Mouse (Mus musculus): ENCODE measurements around the gene Gm26566. TPM values are rescaled to one million over a fixed set of nuclear protein-coding genes. Genes with fewer than 3 reads are reported as not detected.

The Gm26566 gene
- polyA plus RNA-seq, 1 experiment from 2014 or later, result 0.64 TPM

DNA sequence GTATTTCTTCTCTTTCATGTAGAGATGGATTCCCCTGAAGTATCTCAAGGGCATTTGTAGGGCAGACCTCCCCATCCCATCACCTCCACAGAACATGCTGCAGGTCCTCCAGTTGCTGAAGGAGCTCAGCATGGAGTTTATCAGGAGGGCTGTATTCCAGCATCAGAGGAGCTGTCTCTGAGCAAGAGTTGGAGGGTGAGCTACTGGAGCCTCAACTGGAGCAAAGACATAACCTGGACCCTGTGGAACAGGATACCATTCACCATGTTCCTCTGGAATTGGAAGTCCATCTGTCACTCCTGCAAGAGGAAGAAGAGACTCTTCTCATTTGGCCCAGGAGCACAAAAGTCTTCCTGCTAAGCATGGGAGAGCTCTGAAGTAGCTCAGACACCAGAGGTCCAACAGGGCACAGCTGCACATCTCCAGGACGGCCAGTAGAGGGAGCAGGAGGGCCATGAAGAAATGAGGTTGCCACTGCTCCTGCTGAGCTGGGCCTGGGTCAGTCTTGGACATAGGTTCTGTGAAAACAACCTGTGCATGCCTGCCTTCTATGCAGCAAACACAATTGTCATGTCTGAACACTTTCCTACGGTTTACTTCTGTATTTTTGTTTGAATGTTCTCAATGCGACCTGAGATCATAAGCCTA lies 25.2 kb upstream of the Gm26566 start:
- Histone ChIP-seq H3K36me3 (ENCODE audit: control insufficient read depth, insufficient read depth, low read length) (no peaks in the 10 kb centered on the region), H3K4me2 (replicated peaks; ENCODE audit: low read depth, low read length) (no peak overlapping the region), H3K27ac (ENCODE audit: low read length) (no peak overlapping the region), H3K9me3 (ENCODE audit: control insufficient read depth, low read depth, low read length) (no peaks in the 10 kb centered on the region), H3K9ac (replicated peaks; ENCODE audit: low read depth, low read length) (no peak overlapping the region), H3K4me1 (ENCODE audit: control insufficient read depth, insufficient read depth, low read length) (no peaks in the 10 kb centered on the region), H3K27me3 (ENCODE audit: control insufficient read depth, insufficient read depth, low read length) (no peaks in the 10 kb centered on the region), H3K4me3 (ENCODE audit: low read depth, low read length) (no peak overlapping the region)
- WGBS, result 24% methylated on average over 3 of the region's 3 CpGs
- ATAC-seq (ENCODE audit: insufficient number of reproducible peaks, insufficient read depth, low FRiP score, low read depth), result peak; percentile 74; the same call in 1 of the 2 replicates

DNA sequence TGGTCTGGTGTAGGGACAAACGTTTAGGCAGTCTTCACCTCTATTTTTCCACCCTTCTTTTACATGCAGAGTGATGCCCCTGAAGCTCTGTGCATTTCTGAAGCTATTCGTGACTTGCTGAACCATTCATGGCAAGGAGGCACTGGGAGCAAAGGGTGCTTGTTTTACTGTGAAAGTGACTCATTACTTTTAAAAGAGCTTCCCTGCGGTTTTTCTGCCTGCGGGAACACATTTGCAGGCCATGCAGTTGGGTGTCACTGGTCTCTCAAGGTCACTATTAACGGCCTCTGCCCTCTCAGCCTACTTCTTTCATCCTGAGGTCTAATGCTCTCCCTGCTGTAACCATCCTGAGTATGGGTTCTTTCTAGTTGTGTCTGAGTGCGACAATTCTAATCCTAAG lies 24.5 kb upstream of the Gm26566 start:
- Histone ChIP-seq H3K9ac (replicated peaks; ENCODE audit: low read depth, low read length) (no peak overlapping the region), H3K36me3 (ENCODE audit: control insufficient read depth, insufficient read depth, low read length) (no peaks in the 10 kb centered on the region), H3K4me2 (replicated peaks; ENCODE audit: low read depth, low read length) (no peak overlapping the region), H3K27me3 (ENCODE audit: control insufficient read depth, insufficient read depth, low read length) (no peaks in the 10 kb centered on the region), H3K4me3 (ENCODE audit: low read depth, low read length) (no peak overlapping the region), H3K27ac (ENCODE audit: low read length) (no peak overlapping the region), H3K9me3 (ENCODE audit: control insufficient read depth, low read depth, low read length) (no peaks in the 10 kb centered on the region), H3K4me1 (ENCODE audit: control insufficient read depth, insufficient read depth, low read length) (no peaks in the 10 kb centered on the region)
- no peak for ATAC-seq (ENCODE audit: insufficient number of reproducible peaks, insufficient read depth, low FRiP score, low read depth)
- WGBS, result 62% methylated on average over 6 of the region's 6 CpGs

DNA sequence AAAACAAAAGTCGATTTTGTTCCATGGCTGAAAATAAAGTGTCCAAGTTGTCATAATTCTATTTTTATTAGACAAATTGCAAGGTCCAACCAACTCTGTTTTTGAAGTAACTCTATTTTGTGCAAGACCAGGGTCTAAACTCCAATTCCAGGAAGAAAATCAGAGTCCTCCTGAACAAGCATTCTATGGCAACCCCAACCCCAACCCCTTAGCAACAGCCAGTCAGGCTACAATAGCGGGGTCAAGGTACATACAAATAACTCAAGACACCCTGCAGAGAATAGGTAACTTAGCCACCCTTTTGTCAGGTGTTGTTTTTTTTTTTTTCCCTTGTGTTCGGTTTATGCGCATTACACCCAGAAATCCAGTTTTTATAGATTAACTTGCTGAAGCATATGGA lies 23.9 kb upstream of the Gm26566 start:
- Histone ChIP-seq H3K27ac (ENCODE audit: low read length) (no peak overlapping the region), H3K4me2 (replicated peaks; ENCODE audit: low read depth, low read length) (no peak overlapping the region), H3K27me3 (ENCODE audit: control insufficient read depth, insufficient read depth, low read length) (no peaks in the 10 kb centered on the region), H3K9ac (replicated peaks; ENCODE audit: low read depth, low read length) (no peak overlapping the region), H3K4me1 (ENCODE audit: control insufficient read depth, insufficient read depth, low read length) (no peaks in the 10 kb centered on the region), H3K4me3 (ENCODE audit: low read depth, low read length) (no peak overlapping the region), H3K9me3 (ENCODE audit: control insufficient read depth, low read depth, low read length) (no peaks in the 10 kb centered on the region), H3K36me3 (ENCODE audit: control insufficient read depth, insufficient read depth, low read length) (no peaks in the 10 kb centered on the region)
- 76% methylated on average over 4 of the region's 4 CpGs for WGBS
- no peak for ATAC-seq (ENCODE audit: insufficient number of reproducible peaks, insufficient read depth, low FRiP score, low read depth)

DNA sequence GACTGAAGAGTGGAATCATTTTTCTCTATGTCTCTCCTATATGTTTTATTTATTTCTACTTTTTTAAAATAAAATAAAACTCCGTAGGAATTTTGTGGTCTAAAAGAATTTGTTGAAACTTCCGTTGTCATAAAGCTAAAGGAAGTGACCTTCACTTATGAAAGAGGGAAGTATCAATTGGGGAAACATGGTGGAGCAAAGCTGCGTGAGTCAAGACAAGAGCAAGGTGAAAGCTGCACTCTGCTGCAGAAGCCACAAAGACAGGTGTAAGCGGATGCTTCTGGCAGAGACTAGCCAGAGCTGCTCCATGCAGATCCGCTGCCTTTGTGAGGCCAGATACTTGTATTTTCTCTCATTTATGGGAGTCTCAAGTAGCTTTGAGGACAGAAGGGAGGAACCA lies 22.8 kb upstream of the Gm26566 start:
- no peak overlapping the region for H3K9ac ChIP-seq (replicated peaks; ENCODE audit: low read depth, low read length)
- H3K36me3 ChIP-seq (ENCODE audit: control insufficient read depth, insufficient read depth, low read length), result no peaks in the 10 kb centered on the region
- H3K4me3 ChIP-seq (ENCODE audit: low read depth, low read length), result no peak overlapping the region
- ATAC-seq (ENCODE audit: insufficient number of reproducible peaks, insufficient read depth, low FRiP score, low read depth), result no peak
- no peaks in the 10 kb centered on the region for H3K4me1 ChIP-seq (ENCODE audit: control insufficient read depth, insufficient read depth, low read length)
- WGBS, result 80% methylated on average over 5 of the region's 5 CpGs
- H3K9me3 ChIP-seq (ENCODE audit: control insufficient read depth, low read depth, low read length), result no peaks in the 10 kb centered on the region
- H3K27me3 ChIP-seq (ENCODE audit: control insufficient read depth, insufficient read depth, low read length), result no peaks in the 10 kb centered on the region
- H3K4me2 ChIP-seq (replicated peaks; ENCODE audit: low read depth, low read length), result no peak overlapping the region
- no peak overlapping the region for H3K27ac ChIP-seq (ENCODE audit: low read length)

DNA sequence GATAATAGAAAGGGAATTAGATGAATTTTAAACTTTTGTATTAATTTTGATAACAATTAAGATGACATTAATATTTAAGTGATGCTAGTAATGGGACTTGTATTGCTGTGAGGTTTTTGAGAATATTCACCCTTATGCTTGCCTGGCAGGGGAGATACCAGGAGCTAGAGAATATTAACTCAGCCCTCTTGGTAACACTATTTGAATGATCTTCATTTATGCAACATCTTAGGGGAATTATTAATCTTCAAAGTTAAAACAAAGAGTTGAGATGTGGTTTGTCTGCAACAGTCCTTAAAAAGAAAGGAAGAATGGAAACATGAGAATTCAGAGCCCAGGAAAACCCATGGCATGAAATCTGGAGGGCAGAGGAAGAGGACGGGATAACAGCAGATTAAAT lies 22.3 kb upstream of the Gm26566 start:
- H3K9ac ChIP-seq (replicated peaks; ENCODE audit: low read depth, low read length), result no peak overlapping the region
- H3K27me3 ChIP-seq (ENCODE audit: control insufficient read depth, insufficient read depth, low read length), result no peaks in the 10 kb centered on the region
- H3K9me3 ChIP-seq (ENCODE audit: control insufficient read depth, low read depth, low read length), result no peaks in the 10 kb centered on the region
- H3K4me3 ChIP-seq (ENCODE audit: low read depth, low read length), result no peak overlapping the region
- no peak overlapping the region for H3K4me2 ChIP-seq (replicated peaks; ENCODE audit: low read depth, low read length)
- H3K4me1 ChIP-seq (ENCODE audit: control insufficient read depth, insufficient read depth, low read length), result no peaks in the 10 kb centered on the region
- WGBS, result 90% methylated on average over 1 of the region's 1 CpGs
- no peaks in the 10 kb centered on the region for H3K36me3 ChIP-seq (ENCODE audit: control insufficient read depth, insufficient read depth, low read length)
- no peak for ATAC-seq (ENCODE audit: insufficient number of reproducible peaks, insufficient read depth, low FRiP score, low read depth)
- H3K27ac ChIP-seq (ENCODE audit: low read length), result no peak overlapping the region

DNA sequence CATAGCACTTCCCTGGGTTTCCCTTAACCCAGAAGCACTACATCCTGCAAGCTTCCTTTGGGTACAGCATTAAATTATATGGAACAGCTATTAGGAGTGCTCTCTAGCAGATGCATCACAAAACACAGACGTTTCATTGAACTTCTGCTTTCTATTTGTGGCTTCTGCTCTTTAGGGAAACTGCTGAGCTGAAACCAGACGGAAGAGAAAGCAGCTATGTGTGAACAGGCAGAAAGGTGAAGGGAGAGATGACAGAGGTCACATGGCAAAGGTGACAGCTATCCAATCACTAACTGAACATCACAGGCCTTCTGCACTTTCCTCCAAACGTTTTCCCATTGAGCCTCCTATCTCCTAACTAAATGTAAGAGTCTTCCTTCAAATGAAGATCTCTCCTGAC lies 15.7 kb upstream of the Gm26566 start:
- no peaks in the 10 kb centered on the region for H3K27me3 ChIP-seq (ENCODE audit: control insufficient read depth, insufficient read depth, low read length)
- no peak overlapping the region for H3K9ac ChIP-seq (replicated peaks; ENCODE audit: low read depth, low read length)
- no peaks in the 10 kb centered on the region for H3K4me1 ChIP-seq (ENCODE audit: control insufficient read depth, insufficient read depth, low read length)
- ATAC-seq (ENCODE audit: insufficient number of reproducible peaks, insufficient read depth, low FRiP score, low read depth), result no peak
- H3K4me2 ChIP-seq (replicated peaks; ENCODE audit: low read depth, low read length), result no peak overlapping the region
- no peak overlapping the region for H3K27ac ChIP-seq (ENCODE audit: low read length)
- H3K4me3 ChIP-seq (ENCODE audit: low read depth, low read length), result no peak overlapping the region
- no peaks in the 10 kb centered on the region for H3K9me3 ChIP-seq (ENCODE audit: control insufficient read depth, low read depth, low read length)
- 45% methylated on average over 3 of the region's 3 CpGs for WGBS
- no peaks in the 10 kb centered on the region; the same call in 1 of the 2 replicates for H3K36me3 ChIP-seq (ENCODE audit: control insufficient read depth, insufficient read depth, low read length)

DNA sequence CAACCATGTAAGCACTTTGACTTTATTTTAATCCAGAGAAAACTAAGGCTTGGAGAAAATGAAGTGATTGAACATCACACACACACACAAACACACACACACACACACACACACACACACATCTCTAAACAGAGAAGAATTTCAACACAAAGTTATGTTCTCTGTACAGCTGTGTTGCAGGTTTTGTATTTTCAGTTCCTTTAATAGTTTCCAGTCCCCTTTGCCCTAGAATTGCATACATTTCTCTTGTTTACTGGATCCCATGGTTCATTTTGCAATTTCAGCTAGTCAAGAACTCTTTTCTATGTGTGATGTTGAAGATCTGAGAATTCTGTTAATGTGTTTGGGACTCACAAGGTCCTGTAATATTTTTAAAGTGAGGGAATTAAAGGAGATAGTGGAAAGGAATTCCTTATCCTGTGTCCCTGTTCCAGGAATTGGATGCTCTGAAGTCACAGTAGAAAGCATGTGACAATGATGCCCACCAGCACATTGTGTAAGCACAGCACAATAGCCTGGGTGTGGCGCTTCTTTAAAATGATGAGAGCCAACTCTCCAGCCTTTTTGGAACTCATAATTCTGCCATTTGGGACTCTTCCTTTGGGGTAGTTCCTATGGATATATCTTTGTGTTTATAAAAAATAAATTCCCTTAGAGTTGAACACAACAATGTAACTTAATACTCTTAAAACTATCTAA lies 14.3 kb upstream of the Gm26566 start:
- no peaks in the 10 kb centered on the region for H3K27me3 ChIP-seq (ENCODE audit: control insufficient read depth, insufficient read depth, low read length)
- H3K4me1 ChIP-seq (ENCODE audit: control insufficient read depth, insufficient read depth, low read length), result no peaks in the 10 kb centered on the region
- no peak overlapping the region for H3K9ac ChIP-seq (replicated peaks; ENCODE audit: low read depth, low read length)
- H3K4me2 ChIP-seq (replicated peaks; ENCODE audit: low read depth, low read length), result no peak overlapping the region
- no peak overlapping the region for H3K27ac ChIP-seq (ENCODE audit: low read length)
- no peaks in the 10 kb centered on the region for H3K9me3 ChIP-seq (ENCODE audit: control insufficient read depth, low read depth, low read length)
- H3K4me3 ChIP-seq (ENCODE audit: low read depth, low read length), result no peak overlapping the region
- no peaks in the 10 kb centered on the region; the same call in 1 of the 2 replicates for H3K36me3 ChIP-seq (ENCODE audit: control insufficient read depth, insufficient read depth, low read length)
- WGBS, result 97% methylated on average over 1 of the region's 1 CpGs
- ATAC-seq (ENCODE audit: insufficient number of reproducible peaks, insufficient read depth, low FRiP score, low read depth), result no peak

DNA sequence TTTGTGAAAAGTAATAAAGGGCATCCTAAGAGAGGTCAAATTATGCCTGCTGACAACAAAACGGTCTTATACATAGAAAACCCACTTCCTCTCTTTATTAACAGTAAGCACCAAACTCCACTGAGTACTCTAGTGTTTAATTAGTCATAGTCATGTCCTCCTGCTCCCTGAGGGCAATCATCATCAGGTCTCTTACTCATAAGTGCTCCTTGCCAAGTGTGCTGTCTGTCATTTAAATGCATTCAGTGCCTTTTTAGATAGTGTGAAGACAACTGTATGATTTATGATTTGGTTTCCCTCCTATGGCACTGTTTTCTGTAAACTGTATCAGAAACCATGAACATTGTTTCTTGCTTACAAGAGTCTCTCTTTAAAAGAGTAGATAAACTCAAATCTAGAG lies 7.3 kb upstream of the Gm26566 start:
- peaks cover 9% of the 10 kb centered on the region; the same call in 1 of the 2 replicates for H3K4me1 ChIP-seq (ENCODE audit: control insufficient read depth, insufficient read depth, low read length)
- no peak overlapping the region for H3K4me2 ChIP-seq (replicated peaks; ENCODE audit: low read depth, low read length)
- 73% methylated on average over 1 of the region's 1 CpGs for WGBS
- H3K27ac ChIP-seq (ENCODE audit: low read length), result no peak overlapping the region
- no peak overlapping the region for H3K4me3 ChIP-seq (ENCODE audit: low read depth, low read length)
- H3K9ac ChIP-seq (replicated peaks; ENCODE audit: low read depth, low read length), result no peak overlapping the region
- peaks cover 7% of the 10 kb centered on the region for H3K36me3 ChIP-seq (ENCODE audit: control insufficient read depth, insufficient read depth, low read length)
- H3K27me3 ChIP-seq (ENCODE audit: control insufficient read depth, insufficient read depth, low read length), result no peaks in the 10 kb centered on the region
- no peak for ATAC-seq (ENCODE audit: insufficient number of reproducible peaks, insufficient read depth, low FRiP score, low read depth)
- H3K9me3 ChIP-seq (ENCODE audit: control insufficient read depth, low read depth, low read length), result no peaks in the 10 kb centered on the region

DNA sequence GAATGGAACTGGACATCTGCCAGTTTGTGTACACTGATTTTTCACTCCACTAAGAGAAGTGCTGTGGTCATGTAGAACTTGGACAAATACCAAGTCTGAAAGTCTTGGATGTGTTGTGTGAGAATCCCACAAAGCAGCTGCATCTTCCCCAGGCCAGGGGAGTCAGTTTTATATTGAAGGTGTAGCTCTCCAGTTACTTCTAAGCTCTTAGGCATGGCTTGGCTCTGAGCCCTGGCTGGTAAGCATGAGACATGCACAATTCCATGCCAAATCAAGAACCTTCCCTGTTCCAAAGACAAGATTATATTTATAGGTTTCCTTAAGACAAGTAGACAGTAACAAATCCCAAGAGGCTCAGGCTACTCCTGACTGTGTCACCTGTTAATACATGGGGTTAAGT lies 6.5 kb upstream of the Gm26566 start:
- Histone ChIP-seq H3K4me3 (ENCODE audit: low read depth, low read length) (no peak overlapping the region), H3K9ac (replicated peaks; ENCODE audit: low read depth, low read length) (no peak overlapping the region), H3K9me3 (ENCODE audit: control insufficient read depth, low read depth, low read length) (no peaks in the 10 kb centered on the region), H3K4me2 (replicated peaks; ENCODE audit: low read depth, low read length) (no peak overlapping the region), H3K27me3 (ENCODE audit: control insufficient read depth, insufficient read depth, low read length) (no peaks in the 10 kb centered on the region), H3K36me3 (ENCODE audit: control insufficient read depth, insufficient read depth, low read length) (peaks cover 9% of the 10 kb centered on the region), H3K27ac (ENCODE audit: low read length) (no peak overlapping the region), H3K4me1 (ENCODE audit: control insufficient read depth, insufficient read depth, low read length) (peaks cover 11% of the 10 kb centered on the region; the same call in 1 of the 2 replicates)
- no peak for ATAC-seq (ENCODE audit: insufficient number of reproducible peaks, insufficient read depth, low FRiP score, low read depth)

Measured in stomach, embryonic 14.5 days (tissue).